Comparison of ENCODE assay signal across 27 mouse cellular contexts in genomic region chr13:31396216-31396910, GRCm38 (mm10).
DNase-seq lines count a peak whose midpoint lies in the region; ATAC-seq and TF ChIP-seq lines count a peak whose summit lies in the region.
"Had no signal": no experiment of that assay in that cellular context is flagged by ENCODE, and none has a peak within 500 bp of the region (broad histone marks: within the 10 kb centered on the region; RNA-seq: fewer than 3 reads in every experiment).

No protein-coding gene starts in this region.

- no peak overlapping the region for H3K9ac ChIP-seq in liver, adult 2 months (ENCODE audit: low read depth, low read length)
- H3K9ac ChIP-seq in liver, embryonic 12.5 days, result no peak overlapping the region
- H3K9ac ChIP-seq: embryonic facial prominence, embryonic 12.5 days; forebrain, embryonic 12.5 days; heart, embryonic 15.5 days; limb, embryonic 12.5 days; liver, embryonic 13.5 days had no signal

- peaks cover 8% of the 10 kb centered on the region for H3K4me1 ChIP-seq in liver, adult 2 months (ENCODE audit: control insufficient read depth, insufficient read depth, low read length)
- no peaks in the 10 kb centered on the region for H3K4me1 ChIP-seq in liver, embryonic 12.5 days
- H3K4me1 ChIP-seq: embryonic facial prominence, embryonic 12.5 days; forebrain, embryonic 12.5 days; heart, embryonic 15.5 days; liver, embryonic 13.5 days had no signal

- H3K27ac ChIP-seq in liver, adult 2 months (replicated peaks; ENCODE audit: insufficient read depth, low read depth, low read length), result no peak overlapping the region
- no peak overlapping the region for H3K27ac ChIP-seq in liver, embryonic 12.5 days
- H3K27ac ChIP-seq: embryonic facial prominence, embryonic 12.5 days; forebrain, embryonic 12.5 days; heart, embryonic 15.5 days; layer of hippocampus, adult 2 months; limb, embryonic 12.5 days; liver, embryonic 13.5 days had no signal

- H3K79me2 ChIP-seq in liver, adult 2 months (ENCODE audit: control insufficient read depth, insufficient read depth, low read length), result no peaks in the 10 kb centered on the region

- H3K4me3 ChIP-seq in liver, adult 2 months (ENCODE audit: insufficient read depth, low read depth, low read length), result no peak overlapping the region
- H3K4me3 ChIP-seq in liver, embryonic 12.5 days, result no peak overlapping the region
- H3K4me3 ChIP-seq: embryonic facial prominence, embryonic 12.5 days; forebrain, embryonic 12.5 days; heart, embryonic 15.5 days; layer of hippocampus, adult 2 months; limb, embryonic 12.5 days; liver, embryonic 13.5 days; myocyte had no signal

- DNase-seq in liver, adult 2 months (ENCODE audit: extremely low read depth, low read depth, low spot score), result peak; percentile 6
- peak; percentile 19 for DNase-seq in embryo, embryonic 11 days
- peak; percentile 13 for DNase-seq in mesoderm, embryonic 11.5 days (ENCODE audit: low read depth, low spot score)
- peak; percentile 18 for DNase-seq in retina, embryonic 14.5 days (ENCODE audit: low spot score)
- no peak for DNase-seq in thymus, postnatal 0 days (ENCODE audit: low spot score)
- DNase-seq in spleen, adult 12 weeks (ENCODE audit: low spot score), result no peak
- DNase-seq: adrenal gland, adult 8-10 months; cerebellum, adult 11-12 months; cerebellum, postnatal 14 days; heart, postnatal 4 days; kidney, adult 2 months; kidney, postnatal 14 days; liver, embryonic 13.5 days; lung, adult 2 months; lung, postnatal 14 days; spleen, adult 18-20 months; thymus, postnatal 14 days had no signal

- no peaks in the 10 kb centered on the region for H3K9me3 ChIP-seq in liver, embryonic 12.5 days (replicated peaks)
- H3K9me3 ChIP-seq: embryonic facial prominence, embryonic 12.5 days; forebrain, embryonic 12.5 days; heart, embryonic 15.5 days; limb, embryonic 12.5 days; liver, embryonic 13.5 days had no signal

- no peaks in the 10 kb centered on the region for H3K27me3 ChIP-seq in liver, adult 2 months (ENCODE audit: control insufficient read depth, insufficient read depth, low read length)
- H3K27me3 ChIP-seq in liver, embryonic 12.5 days (replicated peaks), result no peaks in the 10 kb centered on the region
- H3K27me3 ChIP-seq: embryonic facial prominence, embryonic 12.5 days; forebrain, embryonic 12.5 days; heart, embryonic 15.5 days; limb, embryonic 12.5 days; liver, embryonic 13.5 days had no signal

- TF ChIP-seq CTCF in liver, adult 2 months (IDR thresholded peaks at IDR 0.05; ENCODE audit: low read depth, low read length), result no peak

- ATAC-seq in liver, embryonic 12.5 days, result no peak
- no peak for ATAC-seq in megakaryocyte progenitor cell, adult 5-6 weeks (replicated peaks; ENCODE audit: poor library complexity)
- ATAC-seq: activated CD4-positive, CD25-positive, alpha-beta regulatory T cell, adult 4 months; inflammation-experienced regulatory T-cells, adult 6 months had no signal

- no peaks in the 10 kb centered on the region for H3K36me3 ChIP-seq in liver, adult 2 months (ENCODE audit: control insufficient read depth, insufficient read depth, low read length)
- H3K36me3 ChIP-seq in liver, embryonic 12.5 days, result no peaks in the 10 kb centered on the region
- H3K36me3 ChIP-seq: embryonic facial prominence, embryonic 12.5 days; forebrain, embryonic 12.5 days; heart, embryonic 15.5 days; limb, embryonic 12.5 days; liver, embryonic 13.5 days had no signal

- H3K4me2 ChIP-seq in liver, embryonic 12.5 days, result no peak overlapping the region
- H3K4me2 ChIP-seq: embryonic facial prominence, embryonic 12.5 days; forebrain, embryonic 12.5 days; heart, embryonic 15.5 days; limb, embryonic 12.5 days; liver, embryonic 13.5 days had no signal

- no peak for TF ChIP-seq POLR2A in liver, adult 2 months (IDR thresholded peaks at IDR 0.05; ENCODE audit: extremely low read depth, insufficient read depth, low read length)

- WGBS in liver, adult 2 months, result 70% methylated on average over 5 of the region's 5 CpGs
- 62% methylated on average over 5 of the region's 5 CpGs for WGBS in liver, embryonic 12.5 days (ENCODE audit: insufficient replicate concordance)

Comparison
In these comparisons a context has a peak if more than half of its experiments do, and no peak if none do; other contexts are left out.
1. DNase-seq: peak in liver, adult 2 months (single experiment), embryo, embryonic 11 days (single experiment), mesoderm, embryonic 11.5 days (single experiment) and retina, embryonic 14.5 days (single experiment); none in thymus, postnatal 0 days (single experiment) and spleen, adult 12 weeks (single experiment).